Comparison of ENCODE assay signal across 18 mouse cellular contexts in the genomic region with DNA sequence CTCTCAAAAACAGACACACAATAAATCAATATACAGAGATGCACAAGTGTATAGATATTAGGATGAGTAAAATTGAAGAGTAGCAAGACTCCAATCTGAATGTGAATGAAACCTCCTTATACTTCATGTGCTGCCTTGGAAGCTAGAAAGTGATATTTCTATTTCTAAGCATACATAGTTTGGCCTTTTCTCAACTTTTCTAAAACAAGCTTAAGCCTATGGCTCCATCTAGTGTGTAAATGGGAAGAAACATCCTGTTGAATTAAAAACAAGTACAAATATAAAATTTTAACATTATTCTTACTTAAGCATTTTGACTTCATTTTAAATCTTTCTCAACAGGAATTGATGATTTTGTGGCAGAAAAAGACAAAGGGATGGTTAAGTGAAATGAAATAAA. TPM values are rescaled to one million over a fixed set of nuclear protein-coding genes. Genes with fewer than 3 reads are reported as not detected.
A peak's percentile ranks its signal among the peaks of the same experiment; 100 is the strongest.
DNase-seq lines count a peak whose midpoint lies in the region; ATAC-seq and TF ChIP-seq lines count a peak whose summit lies in the region.
"Had no signal": no experiment of that assay in that cellular context is flagged by ENCODE, and none has a peak within 500 bp of the region (broad histone marks: within the 10 kb centered on the region; RNA-seq: fewer than 3 reads in every experiment).

No protein-coding gene starts in this region.

- no peaks in the 10 kb centered on the region for H3K27me3 ChIP-seq in heart, postnatal 0 days (ENCODE audit: control insufficient read depth, insufficient read depth, low read length)
- no peaks in the 10 kb centered on the region for H3K27me3 ChIP-seq in heart, embryonic 10.5 days (ENCODE audit: insufficient read depth, poor library complexity, severe bottlenecking)
- H3K27me3 ChIP-seq in lung, embryonic 14.5 days (ENCODE audit: insufficient read depth, low read length) = no peaks in the 10 kb centered on the region
- H3K27me3 ChIP-seq: limb, embryonic 13.5 days had no signal

- no peaks in the 10 kb centered on the region for H3K4me1 ChIP-seq in heart, postnatal 0 days (ENCODE audit: control insufficient read depth, insufficient read depth)
- no peaks in the 10 kb centered on the region for H3K4me1 ChIP-seq in heart, embryonic 10.5 days
- no peaks in the 10 kb centered on the region for H3K4me1 ChIP-seq in lung, embryonic 14.5 days (ENCODE audit: insufficient read depth)
- H3K4me1 ChIP-seq: limb, embryonic 13.5 days had no signal

- no peaks in the 10 kb centered on the region for H3K9me3 ChIP-seq in heart, postnatal 0 days (replicated peaks; ENCODE audit: control insufficient read depth, low read length)
- no peaks in the 10 kb centered on the region for H3K9me3 ChIP-seq in heart, embryonic 10.5 days
- H3K9me3 ChIP-seq in lung, embryonic 14.5 days (ENCODE audit: low read depth, low read length) = no peaks in the 10 kb centered on the region
- H3K9me3 ChIP-seq: limb, embryonic 13.5 days had no signal

- H3K4me3 ChIP-seq in heart, postnatal 0 days (ENCODE audit: low read depth, low read length) = no peak overlapping the region
- no peak overlapping the region for H3K4me3 ChIP-seq in heart, embryonic 10.5 days
- H3K4me3 ChIP-seq in lung, embryonic 14.5 days (ENCODE audit: low read depth, low read length) = no peak overlapping the region
- H3K4me3 ChIP-seq: limb, embryonic 13.5 days had no signal

- TF ChIP-seq EP300 in heart, postnatal 0 days (IDR thresholded peaks at IDR 0.05; ENCODE audit: low read depth) = no peak

- H3K36me3 ChIP-seq in heart, postnatal 0 days (replicated peaks; ENCODE audit: control insufficient read depth, insufficient read depth, low read length) = no peaks in the 10 kb centered on the region
- no peaks in the 10 kb centered on the region for H3K36me3 ChIP-seq in heart, embryonic 10.5 days
- no peaks in the 10 kb centered on the region for H3K36me3 ChIP-seq in lung, embryonic 14.5 days (ENCODE audit: insufficient read depth)
- H3K36me3 ChIP-seq: limb, embryonic 13.5 days had no signal

- TF ChIP-seq CTCF in heart, postnatal 0 days (IDR thresholded peaks at IDR 0.05; ENCODE audit: low read depth) = peak; percentile 45
- TF ChIP-seq CTCF in lung, embryonic 14.5 days (IDR thresholded peaks at IDR 0.05; ENCODE audit: low read depth) = no peak

- no peak overlapping the region for H3K27ac ChIP-seq in heart, postnatal 0 days (ENCODE audit: low read depth)
- H3K27ac ChIP-seq in heart, embryonic 10.5 days = no peak overlapping the region
- H3K27ac ChIP-seq in lung, embryonic 14.5 days (ENCODE audit: low read depth) = no peak overlapping the region
- H3K27ac ChIP-seq: limb, embryonic 13.5 days had no signal

- no peak overlapping the region for H3K4me2 ChIP-seq in heart, postnatal 0 days (ENCODE audit: low read depth, low read length)
- no peak overlapping the region for H3K4me2 ChIP-seq in lung, embryonic 14.5 days
- H3K4me2 ChIP-seq: limb, embryonic 13.5 days had no signal

- H3K9ac ChIP-seq in heart, postnatal 0 days (replicated peaks; ENCODE audit: low read depth, low read length) = no peak overlapping the region
- no peak overlapping the region for H3K9ac ChIP-seq in lung, embryonic 14.5 days
- H3K9ac ChIP-seq: limb, embryonic 13.5 days had no signal

- no peak for ATAC-seq in heart, postnatal 0 days (ENCODE audit: insufficient read depth, low read depth)
- no peak for ATAC-seq in lung, embryonic 14.5 days (ENCODE audit: insufficient read depth)
- ATAC-seq: inflammation-experienced regulatory T-cells, adult 6 months had no signal

- peak; percentile 19 for DNase-seq in heart, postnatal 0 days (ENCODE audit: low spot score)
- no peak for DNase-seq in heart, embryonic 10.5 days (ENCODE audit: low spot score)
- DNase-seq in lung, embryonic 14.5 days = peak; percentile 46
- no peak for DNase-seq in lung, postnatal 25 days (ENCODE audit: low spot score)
- DNase-seq in brain, adult 2 months (ENCODE audit: low read depth, low spot score) = peak; percentile 45
- DNase-seq in telencephalon, adult 2 months (ENCODE audit: low read depth, low spot score) = peak; percentile 33
- DNase-seq in c-Kit-positive CD71-positive TER-119-positive erythroid progenitor cells, embryonic 14.5 days (ENCODE audit: low spot score) = no peak
- DNase-seq: adrenal gland, adult 2 months; cerebellum, postnatal 25 days; kidney, postnatal 10 days; lung, adult 18-20 months had no signal

RNA-seq across cellular contexts. Expression of a gene that starts 28.9 kb away (rescaled TPM):
- total RNA-seq in heart, postnatal 0 days (2014; rRNA removed; ENCODE audit: low replicate concordance) = not detected in 2 replicates
- polyA plus RNA-seq in heart, postnatal 0 days (2015; fragmentation: Nextera tagmentation; extraction: Ambion mirVana) = not detected in 2 replicates
- not detected in 2 replicates for polyA plus RNA-seq in heart, embryonic 10.5 days (2016; fragmentation: Nextera tagmentation; extraction: Ambion mirVana)
- not detected in 2 replicates for polyA plus RNA-seq in lung, embryonic 14.5 days (2014; fragmentation: Nextera tagmentation; extraction: Ambion mirVana)
- total RNA-seq: adrenal gland, adult 2 months; heart, adult 18-20 months; heart, postnatal 25 days; layer of hippocampus, postnatal 25 days; neutrophil, adult 5-6 weeks had no signal
- polyA plus RNA-seq: adrenal gland, adult 2 months; embryonic facial prominence, embryonic 14.5 days; inflammation-experienced regulatory T-cells, adult 6 months; limb, embryonic 13.5 days had no signal

Comparison
In these comparisons a context has a peak if more than half of its experiments do, and no peak if none do; other contexts are left out.
1. DNase-seq: peak in heart, postnatal 0 days (single experiment), lung, embryonic 14.5 days (single experiment), brain, adult 2 months (single experiment) and telencephalon, adult 2 months (single experiment); none in heart, embryonic 10.5 days (single experiment), lung, postnatal 25 days (single experiment) and c-Kit-positive CD71-positive TER-119-positive erythroid progenitor cells, embryonic 14.5 days (single experiment).